8 mouse cellular contexts compared by ENCODE assay signal in genomic region chr11:120316690-120317254, GRCm38 (mm10). TPM values are rescaled to one million over a fixed set of nuclear protein-coding genes. Genes with fewer than 3 reads are reported as not detected.
A peak's percentile ranks its signal among the peaks of the same experiment; 100 is the strongest.
DNase-seq lines count a peak whose midpoint lies in the region; ATAC-seq lines count a peak whose summit lies in the region.

No protein-coding gene starts in this region.

- peak; percentile 48 for DNase-seq in urinary bladder, postnatal 14 days (ENCODE audit: low spot score)
- no peak for DNase-seq in urinary bladder, adult 2 months (ENCODE audit: low spot score)
- DNase-seq in forebrain, embryonic 14.5 days (ENCODE audit: low spot score): no peak
- peak; percentile 55 for DNase-seq in lung, postnatal 10 days
- no peak for DNase-seq in T-cell, adult 2 months (ENCODE audit: low spot score)
- DNase-seq in cerebellum, adult 8-10 months: no peak

- no peaks in the 10 kb centered on the region for H3K9me3 ChIP-seq in forebrain, embryonic 14.5 days (replicated peaks; ENCODE audit: control insufficient read depth, low read length)
- no peaks in the 10 kb centered on the region for H3K9me3 ChIP-seq in kidney, embryonic 14.5 days (ENCODE audit: control insufficient read depth, low read length)
- H3K9me3 ChIP-seq in stomach, embryonic 16.5 days (replicated peaks; ENCODE audit: control insufficient read depth, low read length): no peaks in the 10 kb centered on the region

- peak overlapping the region; percentile 87 for H3K9ac ChIP-seq in forebrain, embryonic 14.5 days (ENCODE audit: low read length)
- peak overlapping the region; percentile 67 for H3K9ac ChIP-seq in kidney, embryonic 14.5 days (ENCODE audit: low read depth, low read length)
- H3K9ac ChIP-seq in stomach, embryonic 16.5 days (ENCODE audit: low read length): peak overlapping the region; percentile 92

- 20% methylated on average over 13 of the region's 13 CpGs for whole genome bisulfite sequencing in forebrain, embryonic 14.5 days
- 11% methylated on average over 13 of the region's 13 CpGs for WGBS in kidney, embryonic 14.5 days
- WGBS in stomach, embryonic 16.5 days: 9% methylated on average over 13 of the region's 13 CpGs

- peak; percentile 19 for ATAC-seq in forebrain, embryonic 14.5 days
- ATAC-seq in kidney, embryonic 14.5 days (ENCODE audit: low FRiP score, low TSS enrichment): peak; percentile 15; the same call in 1 of the 2 replicates
- ATAC-seq in stomach, embryonic 16.5 days (ENCODE audit: insufficient read depth, low FRiP score): peak; percentile 12; the same call in 1 of the 2 replicates

- H3K4me3 ChIP-seq in forebrain, embryonic 14.5 days (ENCODE audit: low read depth, low read length): peak overlapping the region; percentile 47
- H3K4me3 ChIP-seq in kidney, embryonic 14.5 days (ENCODE audit: low read length): peak overlapping the region; percentile 41
- H3K4me3 ChIP-seq in stomach, embryonic 16.5 days (replicated peaks; ENCODE audit: low read length): peak overlapping the region; percentile 58

- H3K36me3 ChIP-seq in forebrain, embryonic 14.5 days (ENCODE audit: control insufficient read depth, insufficient read depth, low read length): no peaks in the 10 kb centered on the region
- H3K36me3 ChIP-seq in kidney, embryonic 14.5 days (ENCODE audit: control insufficient read depth, insufficient read depth, low read length): no peaks in the 10 kb centered on the region
- H3K36me3 ChIP-seq in stomach, embryonic 16.5 days (ENCODE audit: control insufficient read depth, insufficient read depth, low read length): no peaks in the 10 kb centered on the region

- H3K4me2 ChIP-seq in forebrain, embryonic 14.5 days (ENCODE audit: low read length): peak overlapping the region; percentile 84
- H3K4me2 ChIP-seq in kidney, embryonic 14.5 days (replicated peaks; ENCODE audit: low read depth, low read length): peak overlapping the region; percentile 76
- H3K4me2 ChIP-seq in stomach, embryonic 16.5 days (ENCODE audit: low read depth, low read length): peak overlapping the region; percentile 93

- peaks cover 19% of the 10 kb centered on the region for H3K4me1 ChIP-seq in forebrain, embryonic 14.5 days (ENCODE audit: control insufficient read depth, insufficient read depth, low read length)
- peaks cover 19% of the 10 kb centered on the region for H3K4me1 ChIP-seq in kidney, embryonic 14.5 days (ENCODE audit: control insufficient read depth, insufficient read depth, low read length)
- H3K4me1 ChIP-seq in stomach, embryonic 16.5 days (ENCODE audit: control insufficient read depth, insufficient read depth, low read length): peaks cover 17% of the 10 kb centered on the region

- H3K27me3 ChIP-seq in forebrain, embryonic 14.5 days (replicated peaks; ENCODE audit: control insufficient read depth, insufficient read depth, low read length): no peaks in the 10 kb centered on the region
- no peaks in the 10 kb centered on the region for H3K27me3 ChIP-seq in kidney, embryonic 14.5 days (ENCODE audit: control insufficient read depth, insufficient read depth, low read length)
- no peaks in the 10 kb centered on the region for H3K27me3 ChIP-seq in stomach, embryonic 16.5 days (ENCODE audit: control insufficient read depth, insufficient read depth, low read length)

- H3K27ac ChIP-seq in forebrain, embryonic 14.5 days (ENCODE audit: low read depth, low read length): peak overlapping the region; percentile 88
- peak overlapping the region; percentile 95 for H3K27ac ChIP-seq in kidney, embryonic 14.5 days (ENCODE audit: low read depth, low read length)
- peak overlapping the region; percentile 99 for H3K27ac ChIP-seq in stomach, embryonic 16.5 days (ENCODE audit: low read length)

RNA-seq across cellular contexts. Expression of gene Actg1, which starts 31.6 kb away (rescaled TPM):
- polyA plus RNA-seq in urinary bladder, adult 2 months (2012; rRNA removed): 1,024 and 1,454 TPM in 2 replicates
- 3,852 and 3,863 TPM in 2 replicates for polyA plus RNA-seq in forebrain, embryonic 14.5 days (2014; fragmentation: Nextera tagmentation; extraction: Ambion mirVana)
- polyA plus RNA-seq in kidney, embryonic 14.5 days (2014; fragmentation: Nextera tagmentation; extraction: Ambion mirVana): 2,303 and 2,603 TPM in 2 replicates
- polyA plus RNA-seq in stomach, embryonic 16.5 days (2015; fragmentation: Nextera tagmentation; extraction: Ambion mirVana): 2,700 and 3,060 TPM in 2 replicates

RNA-seq across cellular contexts. Expression of gene Fscn2, which starts 44.6 kb away (rescaled TPM):
- polyA plus RNA-seq in urinary bladder, adult 2 months (2012; rRNA removed): 0.25 TPM in 1 of 2 replicates, not detected in the other
- 0.75 and 1.4 TPM in 2 replicates for polyA plus RNA-seq in forebrain, embryonic 14.5 days (2014; fragmentation: Nextera tagmentation; extraction: Ambion mirVana)
- polyA plus RNA-seq in kidney, embryonic 14.5 days (2014; fragmentation: Nextera tagmentation; extraction: Ambion mirVana): 0.62 and 1.6 TPM in 2 replicates
- polyA plus RNA-seq in stomach, embryonic 16.5 days (2015; fragmentation: Nextera tagmentation; extraction: Ambion mirVana): 0.44 and 0.80 TPM in 2 replicates

Comparison
In these comparisons a context has a peak if more than half of its experiments do, and no peak if none do; other contexts are left out.
1. DNase-seq: peak in urinary bladder, postnatal 14 days (single experiment) and lung, postnatal 10 days (single experiment); none in urinary bladder, adult 2 months (single experiment), forebrain, embryonic 14.5 days (single experiment), T-cell, adult 2 months (single experiment) and cerebellum, adult 8-10 months (single experiment).
2. Peak in every context shown above with its lines, with median percentiles within 50 percentile points of each other: ATAC-seq, H3K27ac ChIP-seq, H3K4me2 ChIP-seq, H3K4me3 ChIP-seq and H3K9ac ChIP-seq.